Mouse (Mus musculus): ENCODE measurements around the gene Pbx2. TPM values are rescaled to one million over a fixed set of nuclear protein-coding genes. Genes with fewer than 3 reads are reported as not detected.
A peak's percentile ranks its signal among the peaks of the same experiment; 100 is the strongest.

The Pbx2 gene
- polyA plus RNA-seq, 1 experiment from 2014 or later: 7.7 TPM

GRCm38 (mm10) chr17:34615871-34616270, 24.8 kb downstream of the Pbx2 start, which contains the start of gene Egfl8:
TSS of gene Egfl8 (minus strand) at chr17:34615971.
- ATAC-seq (ENCODE audit: low read depth): no peak
- no peak within 1 kb of the TSS for H3K4me3 ChIP-seq (ENCODE audit: low read depth, low read length)
- H3K4me1 ChIP-seq (ENCODE audit: control insufficient read depth, insufficient read depth, low read length): no peaks in the 10 kb centered on the region
- 57% methylated on average over 6 of the region's 6 CpGs for WGBS
- H3K9me3 ChIP-seq (ENCODE audit: control insufficient read depth, low read length): no peaks in the 10 kb centered on the region
- H3K36me3 ChIP-seq (ENCODE audit: control insufficient read depth, insufficient read depth, low read length): peaks cover 38% of the 10 kb centered on the region
- no peak within 1 kb of the TSS for H3K9ac ChIP-seq (replicated peaks; ENCODE audit: low read depth, low read length)
- H3K4me2 ChIP-seq (ENCODE audit: low read depth, low read length): peak within 1 kb of the TSS; percentile 14; the same call in 1 of the 2 replicates
- no peaks in the 10 kb centered on the region for H3K27me3 ChIP-seq (ENCODE audit: control insufficient read depth, insufficient read depth, low read length)
- no peak within 1 kb of the TSS for H3K27ac ChIP-seq (ENCODE audit: low read depth, low read length)

GRCm38 (mm10) chr17:34618999-34619398, 27.9 kb downstream of the Pbx2 start:
- Histone ChIP-seq H3K27ac (ENCODE audit: low read depth, low read length) (no peak overlapping the region), H3K4me2 (ENCODE audit: low read depth, low read length) (no peak overlapping the region), H3K27me3 (ENCODE audit: control insufficient read depth, insufficient read depth, low read length) (no peaks in the 10 kb centered on the region), H3K4me1 (ENCODE audit: control insufficient read depth, insufficient read depth, low read length) (no peaks in the 10 kb centered on the region), H3K4me3 (ENCODE audit: low read depth, low read length) (no peak overlapping the region), H3K9ac (replicated peaks; ENCODE audit: low read depth, low read length) (no peak overlapping the region), H3K36me3 (ENCODE audit: control insufficient read depth, insufficient read depth, low read length) (peaks cover 22% of the 10 kb centered on the region), H3K9me3 (ENCODE audit: control insufficient read depth, low read length) (no peaks in the 10 kb centered on the region)
- WGBS: 21% methylated on average over 6 of the region's 6 CpGs
- ATAC-seq (ENCODE audit: low read depth): no peak

- ATAC-seq (ENCODE audit: low read depth): no peak
- H3K36me3 ChIP-seq (ENCODE audit: control insufficient read depth, insufficient read depth, low read length): peaks cover 10% of the 10 kb centered on the region
- H3K4me2 ChIP-seq (ENCODE audit: low read depth, low read length): no peak overlapping the region
- H3K27ac ChIP-seq (ENCODE audit: low read depth, low read length): no peak overlapping the region
- no peaks in the 10 kb centered on the region for H3K9me3 ChIP-seq (ENCODE audit: control insufficient read depth, low read length)
- 88% methylated on average over 8 of the region's 8 CpGs for WGBS
- H3K27me3 ChIP-seq (ENCODE audit: control insufficient read depth, insufficient read depth, low read length): no peaks in the 10 kb centered on the region
- no peak overlapping the region for H3K4me3 ChIP-seq (ENCODE audit: low read depth, low read length)
- H3K4me1 ChIP-seq (ENCODE audit: control insufficient read depth, insufficient read depth, low read length): no peaks in the 10 kb centered on the region
- no peak overlapping the region for H3K9ac ChIP-seq (replicated peaks; ENCODE audit: low read depth, low read length)
Measured at GRCm38 (mm10) chr17:34621006-34621405, 29.9 kb downstream of the Pbx2 start.

GRCm38 (mm10) chr17:34623161-34623560, 32.1 kb downstream of the Pbx2 start:
- Histone ChIP-seq H3K9ac (replicated peaks; ENCODE audit: low read depth, low read length) (no peak overlapping the region), H3K27me3 (ENCODE audit: control insufficient read depth, insufficient read depth, low read length) (no peaks in the 10 kb centered on the region), H3K36me3 (ENCODE audit: control insufficient read depth, insufficient read depth, low read length) (peaks cover 2% of the 10 kb centered on the region; the same call in 1 of the 2 replicates), H3K4me2 (ENCODE audit: low read depth, low read length) (no peak overlapping the region), H3K4me1 (ENCODE audit: control insufficient read depth, insufficient read depth, low read length) (peaks cover 9% of the 10 kb centered on the region), H3K4me3 (ENCODE audit: low read depth, low read length) (no peak overlapping the region), H3K9me3 (ENCODE audit: control insufficient read depth, low read length) (no peaks in the 10 kb centered on the region), H3K27ac (ENCODE audit: low read depth, low read length) (no peak overlapping the region)
- no peak for ATAC-seq (ENCODE audit: low read depth)
- 88% methylated on average over 9 of the region's 9 CpGs for WGBS

- peaks cover 23% of the 10 kb centered on the region for H3K4me1 ChIP-seq (ENCODE audit: control insufficient read depth, insufficient read depth, low read length)
- peaks cover 2% of the 10 kb centered on the region; the same call in 1 of the 2 replicates for H3K36me3 ChIP-seq (ENCODE audit: control insufficient read depth, insufficient read depth, low read length)
- H3K9ac ChIP-seq (replicated peaks; ENCODE audit: low read depth, low read length): no peak overlapping the region
- 95% methylated on average over 3 of the region's 3 CpGs for WGBS
- H3K9me3 ChIP-seq (ENCODE audit: control insufficient read depth, low read length): no peaks in the 10 kb centered on the region
- no peak overlapping the region for H3K27ac ChIP-seq (ENCODE audit: low read depth, low read length)
- no peak overlapping the region for H3K4me3 ChIP-seq (ENCODE audit: low read depth, low read length)
- ATAC-seq (ENCODE audit: low read depth): no peak
- H3K4me2 ChIP-seq (ENCODE audit: low read depth, low read length): no peak overlapping the region
- H3K27me3 ChIP-seq (ENCODE audit: control insufficient read depth, insufficient read depth, low read length): peaks cover under 1% of the 10 kb centered on the region; the same call in 1 of the 2 replicates
Measured at GRCm38 (mm10) chr17:34624981-34625380, 33.9 kb downstream of the Pbx2 start.

GRCm38 (mm10) chr17:34626062-34626772, 35.2 kb downstream of the Pbx2 start:
- WGBS: 52% methylated on average over 16 of the region's 16 CpGs
- Histone ChIP-seq H3K36me3 (ENCODE audit: control insufficient read depth, insufficient read depth, low read length) (peaks cover 2% of the 10 kb centered on the region; the same call in 1 of the 2 replicates), H3K4me3 (ENCODE audit: low read depth, low read length) (peak overlapping the region; percentile 65), H3K27me3 (ENCODE audit: control insufficient read depth, insufficient read depth, low read length) (peaks cover 5% of the 10 kb centered on the region; the same call in 1 of the 2 replicates), H3K4me1 (ENCODE audit: control insufficient read depth, insufficient read depth, low read length) (peaks cover 33% of the 10 kb centered on the region), H3K9ac (replicated peaks; ENCODE audit: low read depth, low read length) (peak overlapping the region; percentile 56), H3K9me3 (ENCODE audit: control insufficient read depth, low read length) (no peaks in the 10 kb centered on the region), H3K27ac (ENCODE audit: low read depth, low read length) (peak overlapping the region; percentile 91; the same call in 1 of the 2 replicates), H3K4me2 (ENCODE audit: low read depth, low read length) (peak overlapping the region; percentile 86)
- no peak for ATAC-seq (ENCODE audit: low read depth)

GRCm38 (mm10) chr17:34626773-34627092, 35.7 kb downstream of the Pbx2 start:
- Histone ChIP-seq H3K4me2 (ENCODE audit: low read depth, low read length) (peak overlapping the region; percentile 86), H3K27me3 (ENCODE audit: control insufficient read depth, insufficient read depth, low read length) (peaks cover 7% of the 10 kb centered on the region), H3K4me1 (ENCODE audit: control insufficient read depth, insufficient read depth, low read length) (peaks cover 36% of the 10 kb centered on the region), H3K9ac (replicated peaks; ENCODE audit: low read depth, low read length) (peak overlapping the region; percentile 56), H3K4me3 (ENCODE audit: low read depth, low read length) (peak overlapping the region; percentile 65), H3K9me3 (ENCODE audit: control insufficient read depth, low read length) (no peaks in the 10 kb centered on the region), H3K36me3 (ENCODE audit: control insufficient read depth, insufficient read depth, low read length) (peaks cover 2% of the 10 kb centered on the region; the same call in 1 of the 2 replicates), H3K27ac (ENCODE audit: low read depth, low read length) (peak overlapping the region; percentile 91)
- peak; percentile 47; the same call in 1 of the 2 replicates for ATAC-seq (ENCODE audit: low read depth)
- 0% methylated on average over 18 of the region's 18 CpGs for WGBS

GRCm38 (mm10) chr17:34627093-34627942, 36.3 kb downstream of the Pbx2 start:
- WGBS: under 1% methylated on average over 37 of the region's 45 CpGs
- Histone ChIP-seq H3K9me3 (ENCODE audit: control insufficient read depth, low read length) (no peaks in the 10 kb centered on the region), H3K4me1 (ENCODE audit: control insufficient read depth, insufficient read depth, low read length) (peaks cover 41% of the 10 kb centered on the region), H3K36me3 (ENCODE audit: control insufficient read depth, insufficient read depth, low read length) (no peaks in the 10 kb centered on the region; the same call in 1 of the 2 replicates), H3K27me3 (ENCODE audit: control insufficient read depth, insufficient read depth, low read length) (peaks cover 8% of the 10 kb centered on the region), H3K4me2 (ENCODE audit: low read depth, low read length) (peak overlapping the region; percentile 86), H3K27ac (ENCODE audit: low read depth, low read length) (peak overlapping the region; percentile 91), H3K9ac (replicated peaks; ENCODE audit: low read depth, low read length) (peak overlapping the region; percentile 56), H3K4me3 (ENCODE audit: low read depth, low read length) (peak overlapping the region; percentile 65)
- peak; percentile 76 for ATAC-seq (ENCODE audit: low read depth)
